Mouse (Mus musculus): ENCODE measurements at regions not wholly inside any gene's neighbourhood (a gene's known extent, or its start where the extent isn't known, plus 50 kb on each side); places are given as distances from the start of the nearest gene placed in this dataset.
A peak's percentile ranks its signal among the peaks of the same experiment; 100 is the strongest.

DNA sequence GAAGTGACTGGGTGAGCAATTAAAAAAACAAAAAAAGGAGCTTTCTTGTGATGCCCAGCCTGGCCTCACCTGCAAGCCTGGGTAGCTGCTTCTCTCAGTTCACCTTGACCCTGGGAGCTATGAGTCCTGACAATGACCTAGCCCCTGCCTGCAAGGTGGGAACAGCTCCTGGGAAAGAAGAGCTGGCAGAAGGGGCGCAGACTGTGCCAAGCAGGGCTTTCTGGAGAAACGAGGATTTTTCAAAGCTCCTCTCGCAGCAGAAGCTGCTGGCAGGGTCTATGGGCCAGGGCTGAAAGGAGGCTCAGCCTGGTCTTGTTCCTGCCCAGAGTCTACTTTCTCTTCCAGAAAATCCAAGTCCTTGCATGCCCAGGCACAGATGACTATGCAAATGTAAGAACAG is 380.4 kb downstream of the Zfp536 start:
- peak; percentile 78 to 80 for DNase-seq

- DNase-seq, result peak; percentile 68 to 73
Measured at GRCm38 (mm10) chr7:37394965-37395426, 378.4 kb downstream of the Zfp536 start.

DNA sequence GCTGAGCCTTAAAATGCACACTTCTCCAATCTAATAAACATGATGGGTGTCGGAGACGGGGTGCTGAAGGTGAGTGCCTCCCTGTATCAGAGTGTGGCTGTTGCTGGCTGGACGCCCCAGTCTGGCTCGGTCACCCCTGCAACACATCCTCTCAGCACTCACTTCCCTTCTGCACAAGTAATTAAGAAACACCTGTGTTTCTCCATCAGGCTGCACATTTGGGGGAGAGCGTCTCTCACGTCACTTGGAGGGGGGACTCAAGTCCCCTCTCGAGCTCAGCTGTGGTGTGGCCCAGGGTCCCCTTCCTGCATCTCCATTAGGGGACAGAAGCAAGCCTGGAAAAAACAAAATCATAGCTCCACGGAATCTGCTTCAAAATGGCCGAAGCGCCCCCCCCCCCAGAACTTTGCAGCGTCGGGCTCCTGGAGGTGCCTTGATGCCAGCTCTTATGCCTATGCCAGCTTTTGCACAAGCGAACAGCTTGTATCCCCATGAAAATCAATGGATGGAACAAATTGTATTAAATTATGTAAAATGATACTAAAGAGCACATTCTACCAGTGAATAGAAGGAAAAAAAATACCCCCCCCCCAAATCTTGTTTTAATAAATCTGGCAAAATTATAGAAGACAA is 377.4 kb downstream of the Zfp536 start:
- DNase-seq, result peak; percentile 51 to 54

DNA sequence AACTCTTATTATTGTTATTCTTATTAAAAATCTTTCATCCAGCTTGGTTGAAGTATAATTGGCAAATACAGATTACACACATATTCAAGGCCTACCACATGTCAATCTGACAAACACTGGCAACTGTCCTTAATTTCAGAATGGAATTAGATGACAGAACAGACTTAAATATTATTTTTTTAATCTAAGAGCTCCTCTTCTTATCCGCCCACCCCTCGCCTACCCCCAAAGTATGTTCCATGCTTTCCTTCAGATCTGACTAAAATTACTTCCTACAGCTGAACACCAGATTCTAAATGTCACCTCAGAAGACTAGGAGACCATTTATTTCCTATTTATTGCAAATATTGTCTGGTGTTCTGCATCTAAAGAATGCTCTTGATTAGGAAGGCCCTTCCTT is 370.0 kb downstream of the Zfp536 start:
- no peak for DNase-seq

DNA sequence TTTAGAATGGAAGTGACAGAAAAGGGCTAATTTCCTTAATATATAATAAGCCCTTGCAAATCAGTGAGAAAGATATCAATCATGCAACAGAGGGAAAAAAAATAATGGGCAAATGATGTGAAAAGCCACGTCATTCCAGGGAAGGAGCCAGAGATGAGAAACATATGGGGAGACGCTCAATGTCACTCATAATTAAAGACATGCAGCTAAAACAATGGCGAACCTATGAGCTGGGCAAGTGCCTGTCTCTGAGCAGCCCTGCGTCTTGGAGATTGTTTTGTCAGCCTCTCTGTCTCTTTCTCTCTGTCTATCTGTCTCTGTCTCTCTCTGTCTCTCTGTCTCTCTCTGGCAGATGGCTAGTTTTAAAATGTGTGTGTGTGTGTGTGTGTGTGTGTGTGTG is 360.1 kb downstream of the Zfp536 start:
- DNase-seq, result no peak

- peak in 1 of 2 experiments; percentile 32 for DNase-seq
Measured at GRCm38 (mm10) chr7:37421704-37422103, 351.7 kb downstream of the Zfp536 start.

Measured in cerebellum, postnatal 14 days (tissue).